Comparison of ENCODE assay signal across 10 mouse cellular contexts in the genomic region with DNA sequence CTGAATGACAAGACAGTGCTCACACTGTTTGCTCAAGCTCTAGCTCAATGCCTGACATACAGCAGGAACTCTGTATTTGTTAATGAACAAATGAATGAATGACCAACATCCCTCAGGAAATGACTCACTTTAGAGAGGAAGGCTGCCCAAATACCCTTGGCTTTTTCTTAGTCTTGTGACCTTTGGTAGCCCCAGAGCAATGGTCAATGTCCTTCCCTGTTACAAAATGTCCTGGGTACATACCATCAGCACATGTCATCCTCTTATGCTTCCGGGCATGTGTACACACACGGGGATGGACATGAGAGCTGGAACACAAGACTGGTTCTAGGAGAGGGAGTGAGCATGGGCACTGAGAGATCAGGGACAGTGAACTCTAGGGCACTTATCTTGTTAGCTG. TPM values are rescaled to one million over a fixed set of nuclear protein-coding genes. Genes with fewer than 3 reads are reported as not detected.
DNase-seq lines count a peak whose midpoint lies in the region; ATAC-seq and TF ChIP-seq lines count a peak whose summit lies in the region.
"Had no signal": no experiment of that assay in that cellular context is flagged by ENCODE, and none has a peak within 500 bp of the region (broad histone marks: within the 10 kb centered on the region; RNA-seq: fewer than 3 reads in every experiment).

No protein-coding gene starts in this region.

- H3K4me3 ChIP-seq in kidney, adult 2 months (ENCODE audit: insufficient read depth, low read depth, low read length), result no peak overlapping the region
- H3K4me3 ChIP-seq in heart, embryonic 13.5 days, result no peak overlapping the region
- H3K4me3 ChIP-seq in forebrain, postnatal 0 days (ENCODE audit: low read depth, low read length), result no peak overlapping the region
- H3K4me3 ChIP-seq: forebrain, embryonic 15.5 days had no signal

- TF ChIP-seq CTCF in kidney, adult 2 months (conservative IDR thresholded peaks at IDR 0.05; ENCODE audit: insufficient read depth, insufficient read length, low read depth, low read length), result no peak
- no peak for TF ChIP-seq CTCF in forebrain, postnatal 0 days (IDR thresholded peaks at IDR 0.05; ENCODE audit: low read depth)

- H3K4me1 ChIP-seq in kidney, adult 2 months (ENCODE audit: control insufficient read depth, insufficient read depth, low read length), result peaks cover 60% of the 10 kb centered on the region
- peaks cover 67% of the 10 kb centered on the region for H3K4me1 ChIP-seq in heart, embryonic 13.5 days
- H3K4me1 ChIP-seq in forebrain, postnatal 0 days (ENCODE audit: insufficient read depth), result peaks cover 6% of the 10 kb centered on the region; the same call in 1 of the 2 replicates

- 10% methylated on average over 2 of the region's 2 CpGs for WGBS in kidney, adult 2 months
- 56% methylated on average over 2 of the region's 2 CpGs for whole genome bisulfite sequencing in heart, embryonic 13.5 days
- WGBS in forebrain, postnatal 0 days, result 83% methylated on average over 2 of the region's 2 CpGs

- H3K36me3 ChIP-seq in kidney, adult 2 months (ENCODE audit: control insufficient read depth, insufficient read depth, low read length), result no peaks in the 10 kb centered on the region
- H3K36me3 ChIP-seq in heart, embryonic 13.5 days, result no peaks in the 10 kb centered on the region; the same call in 1 of the 2 replicates
- 0 out of 2 replicates have a peak, but pooled peaks cover 5% of the 10 kb centered on the region for H3K36me3 ChIP-seq in forebrain, postnatal 0 days (ENCODE audit: insufficient read depth)
- H3K36me3 ChIP-seq: forebrain, embryonic 15.5 days had no signal

- H3K4me2 ChIP-seq in heart, embryonic 13.5 days, result no peak overlapping the region
- no peak overlapping the region for H3K4me2 ChIP-seq in forebrain, postnatal 0 days (ENCODE audit: low read depth)
- H3K4me2 ChIP-seq: forebrain, embryonic 15.5 days had no signal

- H3K9me3 ChIP-seq in heart, embryonic 13.5 days, result no peaks in the 10 kb centered on the region
- no peaks in the 10 kb centered on the region for H3K9me3 ChIP-seq in forebrain, postnatal 0 days (ENCODE audit: low read length)
- H3K9me3 ChIP-seq: forebrain, embryonic 15.5 days had no signal

- no peaks in the 10 kb centered on the region for H3K27me3 ChIP-seq in kidney, adult 2 months (replicated peaks; ENCODE audit: control insufficient read depth, insufficient read depth, low read length)
- no peaks in the 10 kb centered on the region for H3K27me3 ChIP-seq in heart, embryonic 13.5 days (replicated peaks)
- H3K27me3 ChIP-seq in forebrain, postnatal 0 days (ENCODE audit: insufficient read depth, low read length), result no peaks in the 10 kb centered on the region
- H3K27me3 ChIP-seq: forebrain, embryonic 15.5 days had no signal

- peak overlapping the region; percentile 63 for H3K27ac ChIP-seq in kidney, adult 2 months (ENCODE audit: insufficient read depth, low read depth, low read length)
- peak overlapping the region; percentile 58 for H3K27ac ChIP-seq in heart, embryonic 13.5 days (replicated peaks)
- no peak overlapping the region for H3K27ac ChIP-seq in forebrain, postnatal 0 days (ENCODE audit: low read depth, low read length)

- DNase-seq in kidney, adult 2 months, result peak; percentile 84
- DNase-seq in kidney, postnatal 4 days, result no peak
- peak; percentile 51 for DNase-seq in adipocyte (ENCODE audit: low spot score)
- peak; percentile 83 for DNase-seq in lung, postnatal 36 days
- no peak for DNase-seq in forebrain, postnatal 0 days
- DNase-seq in frontal cortex, postnatal 36 days (ENCODE audit: low spot score in 2 of 2), result no peak
- no peak for DNase-seq in left cerebral cortex, adult 11 months (ENCODE audit: low spot score)
- DNase-seq: layer of hippocampus, adult 9-11 months had no signal

- no peak overlapping the region for H3K9ac ChIP-seq in heart, embryonic 13.5 days
- H3K9ac ChIP-seq in forebrain, postnatal 0 days, result no peak overlapping the region
- H3K9ac ChIP-seq: forebrain, embryonic 15.5 days had no signal

- ATAC-seq in heart, embryonic 13.5 days (ENCODE audit: extremely low read depth, insufficient number of reproducible peaks, low FRiP score, low TSS enrichment), result no peak
- ATAC-seq in forebrain, postnatal 0 days, result no peak
- ATAC-seq: forebrain, embryonic 15.5 days had no signal

- no peak for TF ChIP-seq POLR2A in kidney, adult 2 months (IDR thresholded peaks at IDR 0.05; ENCODE audit: low read depth, low read length)

RNA-seq across cellular contexts. Expression of a gene that starts 25.5 kb away (rescaled TPM):
- polyA plus RNA-seq in kidney, adult 2 months (2012; rRNA removed), result 126 and 129 TPM in 2 replicates
- polyA plus RNA-seq in heart, embryonic 13.5 days (2015; fragmentation: Nextera tagmentation; extraction: Ambion mirVana), result 59.6 and 62.8 TPM in 2 replicates
- 152 and 157 TPM in 2 replicates for total RNA-seq in forebrain, postnatal 0 days (2014; rRNA removed)
- polyA plus RNA-seq in forebrain, postnatal 0 days (2015; fragmentation: Nextera tagmentation; extraction: Ambion mirVana), result 173 and 175 TPM in 2 replicates

RNA-seq across cellular contexts. Expression of a gene that starts 41.7 kb away (rescaled TPM):
- 0.22 and 0.39 TPM in 2 replicates for polyA plus RNA-seq in kidney, adult 2 months (2012; rRNA removed)
- 51.1 and 55.5 TPM in 2 replicates for polyA plus RNA-seq in heart, embryonic 13.5 days (2015; fragmentation: Nextera tagmentation; extraction: Ambion mirVana)
- 10.5 and 22.5 TPM in 2 replicates for total RNA-seq in forebrain, postnatal 0 days (2014; rRNA removed)
- polyA plus RNA-seq in forebrain, postnatal 0 days (2015; fragmentation: Nextera tagmentation; extraction: Ambion mirVana), result 11.0 and 11.2 TPM in 2 replicates

RNA-seq across cellular contexts. Expression of a gene that starts 52.1 kb away (rescaled TPM):
- 2.9 and 3.1 TPM in 2 replicates for polyA plus RNA-seq in kidney, adult 2 months (2012; rRNA removed)
- 11.8 and 13.4 TPM in 2 replicates for polyA plus RNA-seq in heart, embryonic 13.5 days (2015; fragmentation: Nextera tagmentation; extraction: Ambion mirVana)
- 4.3 TPM in 2 replicates for total RNA-seq in forebrain, postnatal 0 days (2014; rRNA removed)
- 4.4 and 5.4 TPM in 2 replicates for polyA plus RNA-seq in forebrain, postnatal 0 days (2015; fragmentation: Nextera tagmentation; extraction: Ambion mirVana)

Comparison
In these comparisons a context has a peak if more than half of its experiments do, and no peak if none do; other contexts are left out.
1. DNase-seq: peak in kidney, adult 2 months (single experiment), adipocyte (single experiment) and lung, postnatal 36 days (single experiment); none in kidney, postnatal 4 days (0 of 2), forebrain, postnatal 0 days (single experiment), frontal cortex, postnatal 36 days (0 of 2) and left cerebral cortex, adult 11 months (single experiment).